8 mouse cellular contexts compared by ENCODE assay signal in genomic region chr7:110221586-110222481, GRCm38 (mm10). TPM values are rescaled to one million over a fixed set of nuclear protein-coding genes. Genes with fewer than 3 reads are reported as not detected.
DNase-seq lines count a peak whose midpoint lies in the region; ATAC-seq and TF ChIP-seq lines count a peak whose summit lies in the region.

TSS of gene Swap70 (plus strand) at chr7:110221711.

- peak within 1 kb of the TSS; percentile 80 for H3K27ac ChIP-seq in forebrain, embryonic 12.5 days
- peak within 1 kb of the TSS; percentile 90 for H3K27ac ChIP-seq in heart, postnatal 0 days (ENCODE audit: low read depth)
- peak within 1 kb of the TSS; percentile 62 for H3K27ac ChIP-seq in liver, embryonic 16.5 days (ENCODE audit: low read length)
- H3K27ac ChIP-seq in neural tube, embryonic 13.5 days (replicated peaks): peak within 1 kb of the TSS; percentile 79
- H3K27ac ChIP-seq in testis, adult 2 months (ENCODE audit: control insufficient read depth, insufficient read depth, low read depth, low read length): peak within 1 kb of the TSS; percentile 85

- under 1% methylated on average over 73 of the region's 73 CpGs for WGBS in forebrain, embryonic 12.5 days
- WGBS in heart, postnatal 0 days: under 1% methylated on average over 68 of the region's 73 CpGs
- WGBS in liver, embryonic 16.5 days (ENCODE audit: insufficient replicate concordance): under 1% methylated on average over 73 of the region's 73 CpGs
- under 1% methylated on average over 73 of the region's 73 CpGs for WGBS in neural tube, embryonic 13.5 days

- peak; percentile 28 to 55 for DNase-seq in CD8-positive naive resting alpha-beta T cell, adult 2 months (ENCODE audit: low read depth in 2 of 2, low spot score in 2 of 2)
- peak; percentile 74 for DNase-seq in c-Kit-positive CD71-positive TER-119-negative erythroid progenitor cells, embryonic 14.5 days (ENCODE audit: low read depth)
- DNase-seq in heart, postnatal 0 days (ENCODE audit: low spot score): peak; percentile 97
- DNase-seq in kidney, postnatal 4 days: peak; percentile 92 to 95

- peak; percentile 27 for TF ChIP-seq CTCF in heart, postnatal 0 days (IDR thresholded peaks at IDR 0.05; ENCODE audit: low read depth)
- TF ChIP-seq CTCF in testis, adult 2 months (IDR thresholded peaks at IDR 0.05; ENCODE audit: control insufficient read depth, insufficient read depth, insufficient replicate concordance, low read depth, low read length): peak; percentile 24; the same call in 1 of the 2 replicates

- no peaks in the 10 kb centered on the region for H3K27me3 ChIP-seq in forebrain, embryonic 12.5 days
- no peaks in the 10 kb centered on the region for H3K27me3 ChIP-seq in heart, postnatal 0 days (ENCODE audit: control insufficient read depth, insufficient read depth, low read length)
- no peaks in the 10 kb centered on the region for H3K27me3 ChIP-seq in liver, embryonic 16.5 days (ENCODE audit: control insufficient read depth, insufficient read depth, low read depth, low read length)
- peaks cover 8% of the 10 kb centered on the region for H3K27me3 ChIP-seq in neural tube, embryonic 13.5 days
- H3K27me3 ChIP-seq in testis, adult 2 months (ENCODE audit: control insufficient read depth, insufficient read depth, low read length): no peaks in the 10 kb centered on the region; the same call in 1 of the 2 replicates

- H3K36me3 ChIP-seq in forebrain, embryonic 12.5 days (replicated peaks): peaks cover 9% of the 10 kb centered on the region; the same call in 1 of the 2 replicates
- H3K36me3 ChIP-seq in heart, postnatal 0 days (replicated peaks; ENCODE audit: control insufficient read depth, insufficient read depth, low read length): peaks cover 7% of the 10 kb centered on the region; the same call in 1 of the 2 replicates
- no peaks in the 10 kb centered on the region; the same call in 1 of the 2 replicates for H3K36me3 ChIP-seq in liver, embryonic 16.5 days (ENCODE audit: control insufficient read depth, insufficient read depth)
- 0 out of 2 replicates have a peak, but pooled peaks cover 3% of the 10 kb centered on the region for H3K36me3 ChIP-seq in neural tube, embryonic 13.5 days
- H3K36me3 ChIP-seq in testis, adult 2 months (ENCODE audit: control insufficient read depth, insufficient read depth, low read length): no peaks in the 10 kb centered on the region

- H3K4me1 ChIP-seq in forebrain, embryonic 12.5 days: 0 out of 2 replicates have a peak, but pooled peaks cover 9% of the 10 kb centered on the region
- peaks cover 11% of the 10 kb centered on the region for H3K4me1 ChIP-seq in heart, postnatal 0 days (ENCODE audit: control insufficient read depth, insufficient read depth)
- H3K4me1 ChIP-seq in liver, embryonic 16.5 days (ENCODE audit: control insufficient read depth, low read depth, low read length): peaks cover 7% of the 10 kb centered on the region
- H3K4me1 ChIP-seq in neural tube, embryonic 13.5 days (replicated peaks): peaks cover 5% of the 10 kb centered on the region; the same call in 1 of the 2 replicates
- peaks cover 7% of the 10 kb centered on the region for H3K4me1 ChIP-seq in testis, adult 2 months (ENCODE audit: control insufficient read depth, insufficient read depth, low read length)

- no peaks in the 10 kb centered on the region for H3K9me3 ChIP-seq in forebrain, embryonic 12.5 days
- H3K9me3 ChIP-seq in heart, postnatal 0 days (replicated peaks; ENCODE audit: control insufficient read depth, low read length): no peaks in the 10 kb centered on the region
- no peaks in the 10 kb centered on the region for H3K9me3 ChIP-seq in liver, embryonic 16.5 days (replicated peaks; ENCODE audit: control insufficient read depth, low read length)
- H3K9me3 ChIP-seq in neural tube, embryonic 13.5 days: no peaks in the 10 kb centered on the region

- peak; percentile 91 for TF ChIP-seq POLR2A in testis, adult 2 months (IDR thresholded peaks at IDR 0.05; ENCODE audit: control insufficient read depth, low read depth, low read length)

- no peak for TF ChIP-seq EP300 in heart, postnatal 0 days (IDR thresholded peaks at IDR 0.05; ENCODE audit: low read depth)

- peak; percentile 98 for ATAC-seq in forebrain, embryonic 12.5 days (ENCODE audit: low FRiP score)
- ATAC-seq in heart, postnatal 0 days (ENCODE audit: insufficient read depth, low read depth): peak; percentile 99
- ATAC-seq in liver, embryonic 16.5 days (ENCODE audit: low read depth): peak; percentile 99
- ATAC-seq in neural tube, embryonic 13.5 days (ENCODE audit: low read depth): peak; percentile 99

- peak within 1 kb of the TSS; percentile 70 for H3K9ac ChIP-seq in forebrain, embryonic 12.5 days
- peak within 1 kb of the TSS; percentile 81 for H3K9ac ChIP-seq in heart, postnatal 0 days (replicated peaks; ENCODE audit: low read depth, low read length)
- H3K9ac ChIP-seq in liver, embryonic 16.5 days (ENCODE audit: low read depth, low read length): peak within 1 kb of the TSS; percentile 75
- peak within 1 kb of the TSS; percentile 77 for H3K9ac ChIP-seq in neural tube, embryonic 13.5 days

- peak within 1 kb of the TSS; percentile 64 for H3K4me3 ChIP-seq in forebrain, embryonic 12.5 days (replicated peaks)
- H3K4me3 ChIP-seq in heart, postnatal 0 days (ENCODE audit: low read depth, low read length): peak within 1 kb of the TSS; percentile 76
- H3K4me3 ChIP-seq in liver, embryonic 16.5 days (ENCODE audit: low read depth, low read length): peak within 1 kb of the TSS; percentile 77
- H3K4me3 ChIP-seq in neural tube, embryonic 13.5 days: peak within 1 kb of the TSS; percentile 60
- peak within 1 kb of the TSS; percentile 99 for H3K4me3 ChIP-seq in testis, adult 2 months (ENCODE audit: control insufficient read depth, low read depth, low read length)

- peak within 1 kb of the TSS; percentile 67 for H3K4me2 ChIP-seq in forebrain, embryonic 12.5 days
- peak within 1 kb of the TSS; percentile 89 for H3K4me2 ChIP-seq in heart, postnatal 0 days (ENCODE audit: low read depth, low read length)
- H3K4me2 ChIP-seq in liver, embryonic 16.5 days (ENCODE audit: low read depth, low read length): peak within 1 kb of the TSS; percentile 75
- H3K4me2 ChIP-seq in neural tube, embryonic 13.5 days: peak within 1 kb of the TSS; percentile 91

RNA-seq across cellular contexts. Expression of gene Swap70, which starts in this region (rescaled TPM):
- 22.2 and 24.0 TPM in 2 replicates for polyA plus RNA-seq in forebrain, embryonic 12.5 days (2016; fragmentation: Nextera tagmentation; extraction: Ambion mirVana)
- total RNA-seq in heart, postnatal 0 days (2014; rRNA removed; ENCODE audit: low replicate concordance): 16.5 and 16.9 TPM in 2 replicates
- 11.8 and 12.9 TPM in 2 replicates for polyA plus RNA-seq in heart, postnatal 0 days (2015; fragmentation: Nextera tagmentation; extraction: Ambion mirVana)
- polyA plus RNA-seq in liver, embryonic 16.5 days (2015; fragmentation: Nextera tagmentation; extraction: Ambion mirVana): 7.4 and 8.7 TPM in 2 replicates
- 10.4 and 14.4 TPM in 2 replicates for polyA plus RNA-seq in neural tube, embryonic 13.5 days (2015; fragmentation: Nextera tagmentation; extraction: Ambion mirVana)
- polyA plus RNA-seq in testis, adult 2 months (2012; rRNA removed): 2.2 and 2.3 TPM in 2 replicates

Comparison
In these comparisons a context has a peak if more than half of its experiments do, and no peak if none do; other contexts are left out.
1. Peak in every context shown above with its lines: DNase-seq, ATAC-seq, H3K4me3 ChIP-seq and H3K27ac ChIP-seq.
2. DNase-seq: peak in every context shown above with its lines; median percentile 97 in heart, postnatal 0 days; 94 in kidney, postnatal 4 days; 74 in c-Kit-positive CD71-positive TER-119-negative erythroid progenitor cells, embryonic 14.5 days; 42 in CD8-positive naive resting alpha-beta T cell, adult 2 months.